Mouse (Mus musculus) gonadal fat pad, adult 2 months (tissue): ENCODE results near the gene Ttc33. TPM values are rescaled to one million over a fixed set of nuclear protein-coding genes. Genes with fewer than 3 reads are reported as not detected.

Experiments used
- DNase-seq: peaks from one replicate; pipeline ENCODE4 v3.0.0-alpha.2; 2012; ENCODE audit warnings: low read depth
- polyA plus RNA-seq: library from polyadenylated mRNA; depleted of rRNA; stranded (reverse); fragments of >200 nt; gene quantifications from 2 replicates; pipeline ENCODE4 v1.2.3, GENCODE M21; 2012; rRNA removed

Ttc33 gene
- polyA plus RNA-seq, 1 experiment, result 7.7 TPM

- no peak for DNase-seq
These were observed 56.2 kb downstream of the Ttc33 start for GRCm38 (mm10) chr15:5241304-5242201.

GRCm38 (mm10) chr15:5242241-5243035 is 57.1 kb downstream of the Ttc33 start:
- DNase-seq, result no peak

GRCm38 (mm10) chr15:5243036-5243958 is 58.0 kb downstream of the Ttc33 start:
- DNase-seq, result no peak

- DNase-seq, result no peak
These were observed 58.9 kb downstream of the Ttc33 start, which contains the start of gene Ptger4 for GRCm38 (mm10) chr15:5243959-5244905. TSS of gene Ptger4 (minus strand) at chr15:5244187.

GRCm38 (mm10) chr15:5250182-5250581 is 64.9 kb downstream of the Ttc33 start:
- no peak for DNase-seq

- DNase-seq, result no peak
These were observed 74.9 kb downstream of the Ttc33 start for GRCm38 (mm10) chr15:5260183-5260582.

GRCm38 (mm10) chr15:5261004-5261403 is 75.7 kb downstream of the Ttc33 start:
- no peak for DNase-seq

GRCm38 (mm10) chr15:5262095-5262667 is 76.9 kb downstream of the Ttc33 start:
- DNase-seq, result no peak

GRCm38 (mm10) chr15:5262874-5263504 is 77.7 kb downstream of the Ttc33 start:
- DNase-seq, result no peak

GRCm38 (mm10) chr15:5266095-5266494 is 80.8 kb downstream of the Ttc33 start:
- no peak for DNase-seq

Other genes with a start within 250 kb of the Ttc33 start
- gene C7, start 121.8 kb upstream of the Ttc33 start, polyA plus RNA-seq, result 37.8 and 69.5 TPM in 2 replicates
- 2.4 and 4.0 TPM in 2 replicates for gene Card6, start 77.0 kb upstream of the Ttc33 start, polyA plus RNA-seq
- gene Rpl37, start 68.9 kb upstream of the Ttc33 start, polyA plus RNA-seq, result 876 and 1,187 TPM in 2 replicates
- 7.8 and 8.8 TPM in 2 replicates for gene Prkaa1, start 41.7 kb upstream of the Ttc33 start, polyA plus RNA-seq
- gene Ptger4, start 58.7 kb downstream of the Ttc33 start, polyA plus RNA-seq, result 8.5 and 9.9 TPM in 2 replicates